Mouse (Mus musculus) hindbrain, embryonic 13.5 days (tissue): ENCODE measurements around the gene Nsun4. TPM values are rescaled to one million over a fixed set of nuclear protein-coding genes. Genes with fewer than 3 reads are reported as not detected.
A peak's percentile ranks its signal among the peaks of the same experiment; 100 is the strongest.

ENCODE experiments used
- ATAC-seq: fragments of 200-750 bp; cut with Nextera tagmentation; 2 replicates; pipeline ENCODE4 v1.8.0; 2017; ENCODE audit warnings: moderate TSS enrichment; ENCODE audit not compliant: low FRiP score
- H3K27ac ChIP-seq: fragments of 300-500 bp; sonication (generic); 2 replicates; pipeline ENCODE4 v1.5.1; 2015; ENCODE audit warnings: inconsistent platforms, mild to moderate bottlenecking, moderate library complexity
- H3K27me3 ChIP-seq: fragments of 300-500 bp; sonication (generic); 2 replicates; pipeline ENCODE4 v1.6.1; 2015; ENCODE audit warnings: mild to moderate bottlenecking, inconsistent platforms
- H3K36me3 ChIP-seq: fragments of 300-500 bp; sonication (generic); 2 replicates; pipeline ENCODE4 v1.6.1; 2015; ENCODE audit warnings: mild to moderate bottlenecking, inconsistent platforms
- H3K4me1 ChIP-seq: fragments of 300-500 bp; sonication (generic); replicated peaks from 2 replicates; pipeline ENCODE4 v1.6.1; 2015; ENCODE audit warnings: inconsistent platforms
- H3K4me2 ChIP-seq: fragments of 300-500 bp; sonication (generic); 2 replicates; pipeline ENCODE4 v1.6.1; 2015; ENCODE audit warnings: inconsistent platforms, mild to moderate bottlenecking, moderate library complexity
- H3K4me3 ChIP-seq: fragments of 300-500 bp; sonication (generic); 2 replicates; pipeline ENCODE4 v1.5.1; 2015; ENCODE audit warnings: mild to moderate bottlenecking, inconsistent platforms
- H3K9ac ChIP-seq: fragments of 300-500 bp; sonication (generic); 2 replicates; pipeline ENCODE4 v1.6.1; 2015; ENCODE audit warnings: mild to moderate bottlenecking, inconsistent platforms
- H3K9me3 ChIP-seq: fragments of 300-500 bp; sonication (generic); 2 replicates; pipeline ENCODE4 v1.6.1; 2016; ENCODE audit warnings: inconsistent platforms
- WGBS: fragments of 180-500 bp; shearing (Covaris S2); methylation state at CpG from one replicate; pipeline ENCODE4 v1.1.7; 2015; 5-methylcytosine and 5-hydroxymethylcytosine counted together
- polyA plus RNA-seq: library from polyadenylated mRNA; unstranded; fragments of >200 nt; fragmentation: Nextera tagmentation; extraction: Ambion mirVana; gene quantifications from 2 replicates; pipeline ENCODE4 v1.2.1, GENCODE M21; 2015

Nsun4 gene
- polyA plus RNA-seq, 1 experiment from 2014 or later, result 13.8 TPM

GRCm38 (mm10) chr4:116033374-116033773 is 20.3 kb downstream of the Nsun4 start:
- Histone ChIP-seq H3K4me2 (no peak overlapping the region), H3K27ac (no peak overlapping the region), H3K27me3 (no peaks in the 10 kb centered on the region), H3K9me3 (no peaks in the 10 kb centered on the region), H3K4me3 (no peak overlapping the region), H3K9ac (no peak overlapping the region), H3K36me3 (peaks cover 35% of the 10 kb centered on the region), H3K4me1 (no peaks in the 10 kb centered on the region)
- ATAC-seq, result no peak
- 88% methylated on average over 5 of the region's 5 CpGs for WGBS

DNA sequence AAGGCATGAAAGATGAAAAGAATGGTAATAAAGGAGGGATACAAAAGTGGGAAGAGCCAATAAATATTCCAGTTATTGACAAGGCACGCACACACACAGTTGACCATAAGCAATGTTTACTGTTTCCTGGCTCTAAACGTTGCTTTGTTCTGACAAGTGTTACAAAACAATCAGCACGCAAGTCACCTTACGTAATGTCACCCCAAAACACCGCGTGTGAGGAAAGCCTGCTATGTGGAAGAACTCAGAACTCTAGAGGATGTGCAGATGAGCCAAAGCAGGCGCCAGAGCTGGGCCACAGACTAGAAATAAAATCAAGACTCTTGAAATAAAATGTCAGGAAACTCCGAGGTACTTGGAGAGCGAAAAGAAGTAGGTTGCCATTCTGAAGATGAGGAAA is 20.8 kb downstream of the Nsun4 start:
- no peak for ATAC-seq
- Histone ChIP-seq H3K4me2 (no peak overlapping the region), H3K9me3 (no peaks in the 10 kb centered on the region), H3K27me3 (no peaks in the 10 kb centered on the region), H3K4me1 (no peaks in the 10 kb centered on the region), H3K4me3 (no peak overlapping the region), H3K36me3 (peaks cover 35% of the 10 kb centered on the region), H3K27ac (no peak overlapping the region), H3K9ac (no peak overlapping the region)
- WGBS, result 90% methylated on average over 9 of the region's 9 CpGs

- peaks cover 17% of the 10 kb centered on the region for H3K4me1 ChIP-seq
- H3K4me2 ChIP-seq, result peak within 1 kb of the TSS; percentile 86
- H3K9ac ChIP-seq, result peak within 1 kb of the TSS; percentile 80
- H3K27ac ChIP-seq, result peak within 1 kb of the TSS; percentile 49
- H3K36me3 ChIP-seq, result no peaks in the 10 kb centered on the region
- peak; percentile 72 for ATAC-seq
- H3K27me3 ChIP-seq, result peaks cover 62% of the 10 kb centered on the region
- 9% methylated on average over 18 of the region's 18 CpGs for WGBS
- H3K9me3 ChIP-seq, result no peaks in the 10 kb centered on the region
- peak within 1 kb of the TSS; percentile 68 for H3K4me3 ChIP-seq
Measured at GRCm38 (mm10) chr4:116017902-116018746, 35.6 kb downstream of the Nsun4 start, which contains the start of gene Faah. TSS of gene Faah (minus strand) at chr4:116017926.

GRCm38 (mm10) chr4:116017300-116017901 is 36.3 kb downstream of the Nsun4 start:
- peaks cover 62% of the 10 kb centered on the region for H3K27me3 ChIP-seq
- peak; percentile 91 for ATAC-seq
- H3K9ac ChIP-seq, result peak overlapping the region; percentile 80
- under 1% methylated on average over 60 of the region's 60 CpGs for WGBS
- peak overlapping the region; percentile 86 for H3K4me2 ChIP-seq
- no peaks in the 10 kb centered on the region for H3K36me3 ChIP-seq
- H3K27ac ChIP-seq, result peak overlapping the region; percentile 49
- peaks cover 17% of the 10 kb centered on the region for H3K4me1 ChIP-seq
- H3K9me3 ChIP-seq, result no peaks in the 10 kb centered on the region
- peak overlapping the region; percentile 68 for H3K4me3 ChIP-seq

- H3K4me2 ChIP-seq, result peak overlapping the region; percentile 86
- peak; percentile 12 for ATAC-seq
- peak overlapping the region; percentile 80 for H3K9ac ChIP-seq
- peaks cover 17% of the 10 kb centered on the region for H3K4me1 ChIP-seq
- H3K27ac ChIP-seq, result no peak overlapping the region; the same call in 1 of the 2 replicates
- peak overlapping the region; percentile 68 for H3K4me3 ChIP-seq
- 10% methylated on average over 16 of the region's 16 CpGs for WGBS
- H3K9me3 ChIP-seq, result no peaks in the 10 kb centered on the region
- no peaks in the 10 kb centered on the region for H3K36me3 ChIP-seq
- peaks cover 62% of the 10 kb centered on the region for H3K27me3 ChIP-seq
Measured at GRCm38 (mm10) chr4:116016862-116017299, 36.8 kb downstream of the Nsun4 start.

DNA sequence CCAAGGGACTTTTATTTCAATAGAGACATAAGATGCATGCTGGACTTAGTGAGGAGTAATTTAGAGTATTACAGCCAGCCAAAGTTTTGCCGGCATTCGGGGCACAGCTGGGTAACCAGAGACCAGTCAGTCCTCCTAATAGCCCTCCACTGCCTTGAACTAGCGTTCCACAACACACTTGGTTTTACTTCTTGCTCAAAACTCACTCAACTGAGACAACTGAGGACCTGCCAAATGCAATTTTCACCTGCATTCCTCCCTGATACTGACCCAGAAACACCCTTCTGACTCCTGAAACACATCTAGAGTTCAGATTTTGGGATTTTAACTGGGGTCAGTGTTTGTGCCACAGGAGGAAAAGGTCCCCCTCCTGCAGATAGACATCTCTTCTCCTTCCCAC is 37.3 kb downstream of the Nsun4 start:
- Histone ChIP-seq H3K4me2 (peak overlapping the region; percentile 86), H3K36me3 (no peaks in the 10 kb centered on the region), H3K27me3 (peaks cover 62% of the 10 kb centered on the region), H3K4me3 (peak overlapping the region; percentile 68), H3K4me1 (peaks cover 17% of the 10 kb centered on the region), H3K9me3 (no peaks in the 10 kb centered on the region), H3K27ac (no peak overlapping the region), H3K9ac (0 out of 2 replicates have a peak overlapping the region, but pooled peaks have one; percentile 80)
- no peak for ATAC-seq
- 54% methylated on average over 3 of the region's 3 CpGs for WGBS

DNA sequence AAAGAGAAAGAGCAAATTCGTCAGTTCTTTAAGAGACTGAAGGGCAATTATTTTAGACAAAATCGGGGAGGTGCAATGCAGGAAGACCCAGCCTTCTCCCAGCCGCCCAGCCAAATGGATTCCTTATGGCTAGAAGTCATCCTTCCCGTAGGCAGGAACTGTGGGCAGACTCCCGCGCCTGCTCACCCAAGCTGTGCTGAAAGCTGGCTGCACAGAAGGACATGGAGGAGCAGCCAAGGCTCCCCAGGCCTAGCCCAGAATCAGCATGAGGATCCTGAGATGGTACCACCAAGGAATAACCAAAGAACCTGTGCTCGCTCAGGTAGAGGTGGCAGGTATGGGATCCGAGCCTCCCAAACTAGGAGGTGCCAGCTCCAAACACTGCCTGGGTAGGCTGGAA is 37.7 kb downstream of the Nsun4 start:
- ATAC-seq, result no peak
- Histone ChIP-seq H3K4me3 (peak overlapping the region; percentile 68), H3K27ac (no peak overlapping the region), H3K36me3 (no peaks in the 10 kb centered on the region), H3K9ac (no peak overlapping the region), H3K4me1 (peaks cover 17% of the 10 kb centered on the region), H3K27me3 (peaks cover 62% of the 10 kb centered on the region), H3K9me3 (no peaks in the 10 kb centered on the region), H3K4me2 (no peak overlapping the region; the same call in 1 of the 2 replicates)
- WGBS, result 72% methylated on average over 8 of the region's 8 CpGs

DNA sequence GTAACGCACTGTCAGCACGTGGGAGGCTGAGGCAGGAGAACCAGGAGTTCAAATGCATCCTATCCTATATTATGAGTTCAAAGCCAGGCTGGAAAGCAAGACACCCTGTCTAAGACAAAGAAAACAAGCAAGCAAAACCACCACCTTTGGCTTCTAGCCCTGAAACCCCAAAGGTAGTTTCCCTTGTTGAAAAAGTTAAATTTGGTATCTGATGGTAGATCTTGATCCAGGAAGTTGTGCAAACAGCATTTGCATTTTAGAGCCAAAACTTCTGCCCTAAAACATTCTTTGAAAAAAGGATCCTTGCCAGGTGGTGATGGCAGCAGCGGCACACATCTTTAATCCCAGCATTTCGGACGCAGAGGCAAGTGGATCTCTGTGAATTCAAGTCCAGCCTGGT is 38.2 kb downstream of the Nsun4 start:
- ATAC-seq, result no peak
- no peak overlapping the region for H3K4me2 ChIP-seq
- no peak overlapping the region for H3K4me3 ChIP-seq
- no peaks in the 10 kb centered on the region for H3K9me3 ChIP-seq
- no peak overlapping the region for H3K9ac ChIP-seq
- H3K4me1 ChIP-seq, result peaks cover 17% of the 10 kb centered on the region
- H3K36me3 ChIP-seq, result no peaks in the 10 kb centered on the region
- WGBS, result 86% methylated on average over 5 of the region's 5 CpGs
- H3K27ac ChIP-seq, result no peak overlapping the region
- peaks cover 62% of the 10 kb centered on the region for H3K27me3 ChIP-seq

DNA sequence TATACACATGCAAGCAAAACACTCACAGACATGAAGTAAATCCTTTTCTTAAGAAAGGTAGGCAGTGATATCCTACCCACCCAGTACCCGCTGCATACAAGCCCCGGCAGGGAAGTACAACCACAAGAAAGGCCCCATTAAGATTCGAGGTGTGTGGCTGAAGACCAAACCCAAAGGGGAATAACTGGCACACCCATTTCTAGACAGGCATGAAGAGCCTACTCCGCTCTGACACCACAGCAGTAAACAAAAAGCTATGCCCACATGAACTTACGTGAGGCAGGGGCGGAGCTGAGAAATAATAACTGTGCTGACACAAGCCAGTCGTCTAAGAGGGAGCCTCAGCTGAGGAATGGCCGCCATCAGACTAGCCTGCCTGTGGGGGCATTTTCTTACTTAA is 43.5 kb downstream of the Nsun4 start:
- H3K36me3 ChIP-seq, result no peaks in the 10 kb centered on the region
- no peak overlapping the region for H3K4me3 ChIP-seq
- H3K4me2 ChIP-seq, result no peak overlapping the region
- no peak for ATAC-seq
- no peak overlapping the region for H3K27ac ChIP-seq
- no peaks in the 10 kb centered on the region for H3K9me3 ChIP-seq
- H3K9ac ChIP-seq, result no peak overlapping the region
- no peaks in the 10 kb centered on the region; the same call in 1 of the 2 replicates for H3K4me1 ChIP-seq
- 80% methylated on average over 8 of the region's 8 CpGs for WGBS
- peaks cover 35% of the 10 kb centered on the region for H3K27me3 ChIP-seq

GRCm38 (mm10) chr4:116001206-116001605 is 52.5 kb downstream of the Nsun4 start:
- 69% methylated on average over 4 of the region's 4 CpGs for WGBS
- Histone ChIP-seq H3K9me3 (no peaks in the 10 kb centered on the region), H3K27me3 (peaks cover 59% of the 10 kb centered on the region), H3K9ac (no peak overlapping the region), H3K36me3 (peaks cover 8% of the 10 kb centered on the region; the same call in 1 of the 2 replicates), H3K4me3 (no peak overlapping the region), H3K27ac (no peak overlapping the region), H3K4me1 (peaks cover 7% of the 10 kb centered on the region; the same call in 1 of the 2 replicates), H3K4me2 (no peak overlapping the region)
- ATAC-seq, result no peak

- Histone ChIP-seq H3K9me3 (no peaks in the 10 kb centered on the region), H3K4me2 (no peak overlapping the region), H3K27ac (no peak overlapping the region), H3K4me1 (peaks cover 7% of the 10 kb centered on the region; the same call in 1 of the 2 replicates), H3K36me3 (peaks cover 8% of the 10 kb centered on the region; the same call in 1 of the 2 replicates), H3K9ac (no peak overlapping the region), H3K4me3 (no peak overlapping the region), H3K27me3 (peaks cover 57% of the 10 kb centered on the region)
- ATAC-seq, result no peak
- WGBS, result 42% methylated on average over 6 of the region's 6 CpGs
Measured at GRCm38 (mm10) chr4:116000671-116001070, 53.0 kb downstream of the Nsun4 start.

DNA sequence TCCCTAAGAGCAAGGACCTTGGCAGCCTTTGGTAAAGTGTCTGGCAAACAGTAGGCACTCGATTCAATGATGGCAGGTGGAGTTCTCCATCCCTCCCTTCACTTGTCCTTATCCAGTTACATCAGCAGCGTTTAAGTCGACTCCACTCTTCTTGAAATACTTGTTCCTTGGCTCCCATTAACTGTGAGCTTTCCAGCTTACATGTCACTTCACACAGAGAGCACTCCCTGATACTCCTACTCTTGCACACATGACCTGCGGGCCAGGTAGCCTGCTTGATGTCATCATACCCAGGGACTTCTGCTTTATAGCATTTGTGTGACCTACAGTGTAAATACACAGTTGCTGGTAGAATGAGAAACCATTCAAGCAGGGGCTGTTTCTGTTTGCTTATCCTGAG is 56.9 kb downstream of the Nsun4 start:
- WGBS, result 79% methylated on average over 4 of the region's 4 CpGs
- Histone ChIP-seq H3K4me2 (no peak overlapping the region), H3K9ac (no peak overlapping the region), H3K36me3 (peaks cover 8% of the 10 kb centered on the region; the same call in 1 of the 2 replicates), H3K9me3 (no peaks in the 10 kb centered on the region), H3K27ac (no peak overlapping the region), H3K4me3 (no peak overlapping the region), H3K27me3 (peaks cover 28% of the 10 kb centered on the region), H3K4me1 (peaks cover 10% of the 10 kb centered on the region)
- no peak for ATAC-seq
